Comparison of ENCODE assay signal across 19 mouse cellular contexts in the genomic region with DNA sequence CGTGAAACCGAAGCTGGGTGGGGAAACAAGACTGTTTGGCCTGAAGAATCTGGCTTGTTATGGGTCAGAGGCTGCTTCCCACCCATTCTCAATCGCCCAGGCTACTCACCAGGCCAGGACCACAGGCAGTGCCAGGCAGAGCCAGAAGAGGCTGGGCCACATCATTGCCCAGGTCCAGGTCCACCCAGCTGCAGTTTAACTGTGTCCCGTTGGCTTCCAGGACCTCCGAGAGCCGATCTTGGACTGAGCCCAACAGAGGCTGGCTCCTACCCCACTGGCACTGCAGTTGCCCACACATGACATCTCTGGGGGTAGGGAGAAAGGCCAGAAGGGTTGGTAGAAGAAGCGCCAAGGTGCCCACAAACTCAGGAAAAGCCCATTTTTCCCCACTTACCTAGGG. TPM values are rescaled to one million over a fixed set of nuclear protein-coding genes. Genes with fewer than 3 reads are reported as not detected.
DNase-seq lines count a peak whose midpoint lies in the region; ATAC-seq and TF ChIP-seq lines count a peak whose summit lies in the region.
"Had no signal": no experiment of that assay in that cellular context is flagged by ENCODE, and none has a peak within 500 bp of the region (broad histone marks: within the 10 kb centered on the region; RNA-seq: fewer than 3 reads in every experiment).

No protein-coding gene starts in this region.

- no peak for DNase-seq in embryonic facial prominence, embryonic 10.5 days (ENCODE audit: low spot score)
- peak; percentile 39 to 45 for DNase-seq in kidney, adult 8-10 months
- no peak for DNase-seq in kidney, postnatal 4 days
- DNase-seq in neural tube, embryonic 10.5 days (ENCODE audit: extremely low spot score, low spot score): no peak
- DNase-seq: adrenal gland, postnatal 10 days; cerebellum, adult 11-12 months; cerebellum, adult 9-10 months; forebrain, postnatal 0 days; gastrocnemius, postnatal 14 days; heart, adult 2 months; heart, postnatal 14 days had no signal

- H3K36me3 ChIP-seq in embryonic facial prominence, embryonic 13.5 days: peaks cover 62% of the 10 kb centered on the region
- peaks cover 56% of the 10 kb centered on the region for H3K36me3 ChIP-seq in embryonic facial prominence, embryonic 10.5 days (replicated peaks)
- peaks cover 7% of the 10 kb centered on the region; the same call in 1 of the 2 replicates for H3K36me3 ChIP-seq in intestine, embryonic 16.5 days (ENCODE audit: control insufficient read depth, insufficient read depth, low read length)
- H3K36me3 ChIP-seq in intestine, postnatal 0 days (ENCODE audit: control insufficient read depth, insufficient read depth): peaks cover 41% of the 10 kb centered on the region
- H3K36me3 ChIP-seq in neural tube, embryonic 15.5 days: peaks cover 27% of the 10 kb centered on the region; the same call in 1 of the 2 replicates
- H3K36me3 ChIP-seq: heart, embryonic 15.5 days had no signal

- H3K4me3 ChIP-seq in embryonic facial prominence, embryonic 13.5 days: no peak overlapping the region
- no peak overlapping the region for H3K4me3 ChIP-seq in embryonic facial prominence, embryonic 10.5 days
- no peak overlapping the region for H3K4me3 ChIP-seq in intestine, embryonic 16.5 days (ENCODE audit: low read length)
- H3K4me3 ChIP-seq in intestine, postnatal 0 days (ENCODE audit: low read depth, low read length): no peak overlapping the region
- H3K4me3 ChIP-seq in neural tube, embryonic 15.5 days (replicated peaks): no peak overlapping the region
- H3K4me3 ChIP-seq: heart, adult 2 months; heart, embryonic 15.5 days had no signal

- no peak overlapping the region for H3K27ac ChIP-seq in embryonic facial prominence, embryonic 13.5 days
- H3K27ac ChIP-seq in embryonic facial prominence, embryonic 10.5 days (replicated peaks): no peak overlapping the region
- H3K27ac ChIP-seq in intestine, embryonic 16.5 days (ENCODE audit: low read length): no peak overlapping the region
- H3K27ac ChIP-seq in intestine, postnatal 0 days (ENCODE audit: low read depth, low read length): no peak overlapping the region
- H3K27ac ChIP-seq in neural tube, embryonic 15.5 days (replicated peaks): 0 out of 2 replicates have a peak overlapping the region, but pooled peaks have one; percentile 2
- H3K27ac ChIP-seq: heart, adult 2 months; heart, embryonic 15.5 days; hindbrain, postnatal 0 days had no signal

- no peak for TF ChIP-seq CTCF in intestine, postnatal 0 days (IDR thresholded peaks at IDR 0.05; ENCODE audit: low read depth)

- WGBS in embryonic facial prominence, embryonic 13.5 days: 88% methylated on average over 7 of the region's 7 CpGs
- 85% methylated on average over 7 of the region's 7 CpGs for WGBS in embryonic facial prominence, embryonic 10.5 days
- 90% methylated on average over 7 of the region's 7 CpGs for WGBS in intestine, embryonic 16.5 days
- WGBS in intestine, postnatal 0 days: 84% methylated on average over 7 of the region's 7 CpGs
- 85% methylated on average over 7 of the region's 7 CpGs for WGBS in neural tube, embryonic 15.5 days

- peak overlapping the region; percentile 44; the same call in 1 of the 2 replicates for H3K9ac ChIP-seq in embryonic facial prominence, embryonic 13.5 days
- H3K9ac ChIP-seq in intestine, embryonic 16.5 days (ENCODE audit: low read depth, low read length): 0 out of 2 replicates have a peak overlapping the region, but pooled peaks have one; percentile 32
- H3K9ac ChIP-seq in intestine, postnatal 0 days (ENCODE audit: low read depth, low read length): no peak overlapping the region
- H3K9ac ChIP-seq in neural tube, embryonic 15.5 days (replicated peaks): no peak overlapping the region
- H3K9ac ChIP-seq: forebrain, postnatal 0 days; heart, embryonic 15.5 days had no signal

- no peak for ATAC-seq in embryonic facial prominence, embryonic 13.5 days (ENCODE audit: insufficient number of reproducible peaks, insufficient read depth, low FRiP score, low TSS enrichment, low read depth)
- no peak for ATAC-seq in intestine, embryonic 16.5 days
- no peak for ATAC-seq in intestine, postnatal 0 days
- ATAC-seq in neural tube, embryonic 15.5 days (ENCODE audit: low FRiP score): no peak
- ATAC-seq: forebrain, postnatal 0 days; hindbrain, postnatal 0 days had no signal

- H3K9me3 ChIP-seq in embryonic facial prominence, embryonic 13.5 days: no peaks in the 10 kb centered on the region
- no peaks in the 10 kb centered on the region for H3K9me3 ChIP-seq in embryonic facial prominence, embryonic 10.5 days
- H3K9me3 ChIP-seq in intestine, embryonic 16.5 days (ENCODE audit: control insufficient read depth, low read length): no peaks in the 10 kb centered on the region
- no peaks in the 10 kb centered on the region for H3K9me3 ChIP-seq in intestine, postnatal 0 days (ENCODE audit: control insufficient read depth)
- no peaks in the 10 kb centered on the region for H3K9me3 ChIP-seq in neural tube, embryonic 15.5 days (replicated peaks)
- H3K9me3 ChIP-seq: heart, embryonic 15.5 days had no signal

- no peak overlapping the region for H3K4me2 ChIP-seq in embryonic facial prominence, embryonic 13.5 days
- H3K4me2 ChIP-seq in intestine, embryonic 16.5 days (ENCODE audit: low read depth, low read length): no peak overlapping the region
- no peak overlapping the region for H3K4me2 ChIP-seq in intestine, postnatal 0 days (replicated peaks; ENCODE audit: low read depth)
- H3K4me2 ChIP-seq in neural tube, embryonic 15.5 days: no peak overlapping the region
- H3K4me2 ChIP-seq: heart, embryonic 11.5 days; heart, embryonic 15.5 days had no signal

- peaks cover 26% of the 10 kb centered on the region for H3K4me1 ChIP-seq in embryonic facial prominence, embryonic 13.5 days
- peaks cover 36% of the 10 kb centered on the region for H3K4me1 ChIP-seq in embryonic facial prominence, embryonic 10.5 days
- H3K4me1 ChIP-seq in intestine, embryonic 16.5 days (ENCODE audit: control insufficient read depth, insufficient read depth, low read length): peaks cover 22% of the 10 kb centered on the region
- H3K4me1 ChIP-seq in intestine, postnatal 0 days (replicated peaks; ENCODE audit: control insufficient read depth, insufficient read depth, low read length): peaks cover 8% of the 10 kb centered on the region
- peaks cover 34% of the 10 kb centered on the region for H3K4me1 ChIP-seq in neural tube, embryonic 15.5 days

- H3K27me3 ChIP-seq in embryonic facial prominence, embryonic 13.5 days: peaks cover 6% of the 10 kb centered on the region
- H3K27me3 ChIP-seq in embryonic facial prominence, embryonic 10.5 days (replicated peaks; ENCODE audit: low read depth, poor library complexity, severe bottlenecking): peaks cover 21% of the 10 kb centered on the region
- no peaks in the 10 kb centered on the region for H3K27me3 ChIP-seq in intestine, embryonic 16.5 days (replicated peaks; ENCODE audit: control insufficient read depth, insufficient read depth, low read length)
- H3K27me3 ChIP-seq in intestine, postnatal 0 days (replicated peaks; ENCODE audit: control insufficient read depth, insufficient read depth, low read length): no peaks in the 10 kb centered on the region
- H3K27me3 ChIP-seq in neural tube, embryonic 15.5 days (replicated peaks): no peaks in the 10 kb centered on the region

RNA-seq across cellular contexts. Expression of a gene that starts 5.5 kb away (rescaled TPM):
- 46.5 and 50.1 TPM in 2 replicates for polyA plus RNA-seq in embryonic facial prominence, embryonic 13.5 days (2015; fragmentation: Nextera tagmentation; extraction: Ambion mirVana)
- 37.3 and 40.8 TPM in 2 replicates for polyA plus RNA-seq in embryonic facial prominence, embryonic 10.5 days (2016; fragmentation: Nextera tagmentation; extraction: Ambion mirVana)
- polyA plus RNA-seq in intestine, embryonic 16.5 days (2015; fragmentation: Nextera tagmentation; extraction: Ambion mirVana): 12.1 and 14.1 TPM in 2 replicates
- 5.1 and 5.3 TPM in 2 replicates for polyA plus RNA-seq in intestine, postnatal 0 days (2015; fragmentation: Nextera tagmentation; extraction: Ambion mirVana)
- polyA plus RNA-seq in neural tube, embryonic 15.5 days (2015; fragmentation: Nextera tagmentation; extraction: Ambion mirVana): 3.0 and 5.9 TPM in 2 replicates

RNA-seq across cellular contexts. Expression of a gene that starts 6.5 kb away (rescaled TPM):
- polyA plus RNA-seq in embryonic facial prominence, embryonic 13.5 days (2015; fragmentation: Nextera tagmentation; extraction: Ambion mirVana): 50.8 and 52.6 TPM in 2 replicates
- 30.5 and 34.2 TPM in 2 replicates for polyA plus RNA-seq in embryonic facial prominence, embryonic 10.5 days (2016; fragmentation: Nextera tagmentation; extraction: Ambion mirVana)
- polyA plus RNA-seq in intestine, embryonic 16.5 days (2015; fragmentation: Nextera tagmentation; extraction: Ambion mirVana): 49.3 and 51.6 TPM in 2 replicates
- 33.9 and 37.0 TPM in 2 replicates for polyA plus RNA-seq in intestine, postnatal 0 days (2015; fragmentation: Nextera tagmentation; extraction: Ambion mirVana)
- 69.9 and 71.9 TPM in 2 replicates for polyA plus RNA-seq in neural tube, embryonic 15.5 days (2015; fragmentation: Nextera tagmentation; extraction: Ambion mirVana)

RNA-seq across cellular contexts. Expression of a gene that starts 18.5 kb away (rescaled TPM):
- 0.18 and 0.38 TPM in 2 replicates for polyA plus RNA-seq in embryonic facial prominence, embryonic 13.5 days (2015; fragmentation: Nextera tagmentation; extraction: Ambion mirVana)
- 0.09 and 0.15 TPM in 2 replicates for polyA plus RNA-seq in embryonic facial prominence, embryonic 10.5 days (2016; fragmentation: Nextera tagmentation; extraction: Ambion mirVana)
- 2.8 and 5.0 TPM in 2 replicates for polyA plus RNA-seq in intestine, embryonic 16.5 days (2015; fragmentation: Nextera tagmentation; extraction: Ambion mirVana)
- 10.0 and 11.5 TPM in 2 replicates for polyA plus RNA-seq in intestine, postnatal 0 days (2015; fragmentation: Nextera tagmentation; extraction: Ambion mirVana)
- 0.18 and 0.26 TPM in 2 replicates for polyA plus RNA-seq in neural tube, embryonic 15.5 days (2015; fragmentation: Nextera tagmentation; extraction: Ambion mirVana)
- polyA plus RNA-seq: heart, embryonic 15.5 days had no signal

RNA-seq across cellular contexts. Expression of a gene that starts 20.5 kb away (rescaled TPM):
- 22.6 and 26.6 TPM in 2 replicates for polyA plus RNA-seq in embryonic facial prominence, embryonic 13.5 days (2015; fragmentation: Nextera tagmentation; extraction: Ambion mirVana)
- 4.5 and 6.8 TPM in 2 replicates for polyA plus RNA-seq in embryonic facial prominence, embryonic 10.5 days (2016; fragmentation: Nextera tagmentation; extraction: Ambion mirVana)
- polyA plus RNA-seq in intestine, embryonic 16.5 days (2015; fragmentation: Nextera tagmentation; extraction: Ambion mirVana): 5.9 and 7.5 TPM in 2 replicates
- polyA plus RNA-seq in intestine, postnatal 0 days (2015; fragmentation: Nextera tagmentation; extraction: Ambion mirVana): 1.4 and 1.6 TPM in 2 replicates
- polyA plus RNA-seq in neural tube, embryonic 15.5 days (2015; fragmentation: Nextera tagmentation; extraction: Ambion mirVana): 95.8 and 107 TPM in 2 replicates
- polyA plus RNA-seq: heart, adult 2 months had no signal

RNA-seq across cellular contexts. Expression of a gene that starts 21.8 kb away (rescaled TPM):
- polyA plus RNA-seq in embryonic facial prominence, embryonic 13.5 days (2015; fragmentation: Nextera tagmentation; extraction: Ambion mirVana): 0.44 and 0.85 TPM in 2 replicates
- polyA plus RNA-seq in embryonic facial prominence, embryonic 10.5 days (2016; fragmentation: Nextera tagmentation; extraction: Ambion mirVana): 0.20 and 0.47 TPM in 2 replicates
- 3.5 and 5.0 TPM in 2 replicates for polyA plus RNA-seq in intestine, embryonic 16.5 days (2015; fragmentation: Nextera tagmentation; extraction: Ambion mirVana)
- 23.5 and 26.7 TPM in 2 replicates for polyA plus RNA-seq in intestine, postnatal 0 days (2015; fragmentation: Nextera tagmentation; extraction: Ambion mirVana)
- 0.86 and 1.2 TPM in 2 replicates for polyA plus RNA-seq in neural tube, embryonic 15.5 days (2015; fragmentation: Nextera tagmentation; extraction: Ambion mirVana)
- polyA plus RNA-seq: embryonic facial prominence, embryonic 11.5 days had no signal

Comparison
In these comparisons a context has a peak if more than half of its experiments do, and no peak if none do; other contexts are left out.
1. H3K9ac ChIP-seq: peak in embryonic facial prominence, embryonic 13.5 days (single experiment) and intestine, embryonic 16.5 days (single experiment); none in intestine, postnatal 0 days (single experiment) and neural tube, embryonic 15.5 days (single experiment).
2. DNase-seq: peak in kidney, adult 8-10 months (2 of 2); none in embryonic facial prominence, embryonic 10.5 days (single experiment), kidney, postnatal 4 days (0 of 2) and neural tube, embryonic 10.5 days (single experiment).